Mouse (Mus musculus) hindbrain, embryonic 11.5 days (tissue): ENCODE measurements at regions not wholly inside any gene's neighbourhood (a gene's known extent, or its start where the extent isn't known, plus 50 kb on each side); places are given as distances from the start of the nearest gene placed in this dataset.

Experiments used
- ATAC-seq: fragments of 200-750 bp; cut with Nextera tagmentation; 2 replicates; pipeline ENCODE4 v1.8.0; 2017; ENCODE audit warnings: mild to moderate bottlenecking, moderate TSS enrichment, moderate library complexity; ENCODE audit not compliant: low FRiP score
- DNase-seq: peaks from one replicate; pipeline ENCODE4 v3.0.0-alpha.2; 2015; ENCODE audit warnings: low spot score
- H3K27ac ChIP-seq: fragments of 300-500 bp; sonication (generic); 2 replicates; pipeline ENCODE4 v1.5.1; 2014; ENCODE audit warnings: mild to moderate bottlenecking, low read depth, low read length
- H3K27me3 ChIP-seq: fragments of 300-500 bp; sonication (generic); 2 replicates; pipeline ENCODE4 v1.6.1; 2014; ENCODE audit warnings: mild to moderate bottlenecking, low read length, moderate library complexity, mixed read lengths; ENCODE audit not compliant: control insufficient read depth, insufficient read depth
- H3K36me3 ChIP-seq: fragments of 300-500 bp; sonication (generic); 2 replicates; pipeline ENCODE4 v1.6.1; 2014; ENCODE audit warnings: mild to moderate bottlenecking, low read length, moderate library complexity, mixed read lengths; ENCODE audit not compliant: control insufficient read depth, insufficient read depth
- H3K4me1 ChIP-seq: fragments of 300-500 bp; sonication (generic); replicated peaks from 2 replicates; pipeline ENCODE4 v1.6.1; 2014; ENCODE audit warnings: low read length, mixed read lengths; ENCODE audit not compliant: control insufficient read depth, insufficient read depth
- H3K4me2 ChIP-seq: fragments of 300-500 bp; sonication (generic); replicated peaks from 2 replicates; pipeline ENCODE4 v1.6.1; 2014; ENCODE audit warnings: mild to moderate bottlenecking, low read depth, low read length
- H3K4me3 ChIP-seq: fragments of 300-500 bp; sonication (generic); 2 replicates; pipeline ENCODE4 v1.5.1; 2014; ENCODE audit warnings: low read depth, low read length
- H3K9ac ChIP-seq: fragments of 300-500 bp; sonication (generic); 2 replicates; pipeline ENCODE4 v1.6.1; 2014; ENCODE audit warnings: low read depth, low read length
- H3K9me3 ChIP-seq: fragments of 300-500 bp; sonication (generic); 2 replicates; pipeline ENCODE4 v1.6.1; 2016; ENCODE audit warnings: low read length; ENCODE audit not compliant: control insufficient read depth
- WGBS: fragments of 180-500 bp; shearing (Covaris S2); extraction: QIAGEN DNeasy Blood & Tissue Kit; methylation state at CpG from one replicate; pipeline ENCODE4 v1.1.7; 2014; 5-methylcytosine and 5-hydroxymethylcytosine counted together

GRCm38 (mm10) chr5:4625206-4625605 is 132.6 kb downstream of the Fzd1 start:
- Histone ChIP-seq H3K9me3 (no peaks in the 10 kb centered on the region), H3K4me3 (no peak overlapping the region), H3K4me2 (no peak overlapping the region), H3K27ac (no peak overlapping the region), H3K9ac (no peak overlapping the region), H3K27me3 (no peaks in the 10 kb centered on the region), H3K4me1 (no peaks in the 10 kb centered on the region), H3K36me3 (no peaks in the 10 kb centered on the region)
- ATAC-seq, result no peak
- DNase-seq, result no peak
- WGBS, result 91% methylated on average over 6 of the region's 6 CpGs

- Histone ChIP-seq H3K4me2 (no peak overlapping the region), H3K9ac (no peak overlapping the region), H3K4me1 (no peaks in the 10 kb centered on the region), H3K27me3 (no peaks in the 10 kb centered on the region), H3K4me3 (no peak overlapping the region), H3K27ac (no peak overlapping the region), H3K36me3 (no peaks in the 10 kb centered on the region), H3K9me3 (no peaks in the 10 kb centered on the region)
- ATAC-seq (no peak), DNase-seq (no peak)
- WGBS, result 89% methylated on average over 4 of the region's 4 CpGs
These were observed 134.2 kb downstream of the Fzd1 start for GRCm38 (mm10) chr5:4623625-4624024.

GRCm38 (mm10) chr5:4620513-4621210 is 137.2 kb downstream of the Fzd1 start:
- no peaks in the 10 kb centered on the region for H3K36me3 ChIP-seq
- DNase-seq (no peak), ATAC-seq (no peak)
- H3K4me2 ChIP-seq, result no peak overlapping the region
- no peaks in the 10 kb centered on the region for H3K4me1 ChIP-seq
- H3K27me3 ChIP-seq, result no peaks in the 10 kb centered on the region
- H3K4me3 ChIP-seq, result no peak overlapping the region
- no peak overlapping the region for H3K27ac ChIP-seq
- 75% methylated on average over 4 of the region's 4 CpGs for WGBS
- H3K9ac ChIP-seq, result no peak overlapping the region
- no peaks in the 10 kb centered on the region for H3K9me3 ChIP-seq

GRCm38 (mm10) chr5:4615233-4615632 is 142.6 kb downstream of the Fzd1 start:
- no peak overlapping the region for H3K27ac ChIP-seq
- H3K9ac ChIP-seq, result no peak overlapping the region
- no peak for DNase-seq
- no peaks in the 10 kb centered on the region for H3K36me3 ChIP-seq
- no peak overlapping the region for H3K4me3 ChIP-seq
- no peak overlapping the region for H3K4me2 ChIP-seq
- H3K9me3 ChIP-seq, result no peaks in the 10 kb centered on the region
- no peak for ATAC-seq
- no peaks in the 10 kb centered on the region for H3K27me3 ChIP-seq
- WGBS, result 76% methylated on average over 2 of the region's 2 CpGs
- H3K4me1 ChIP-seq, result no peaks in the 10 kb centered on the region

GRCm38 (mm10) chr5:4597471-4597870 is 160.4 kb downstream of the Fzd1 start:
- no peaks in the 10 kb centered on the region for H3K4me1 ChIP-seq
- WGBS, result 89% methylated on average over 3 of the region's 3 CpGs
- H3K9ac ChIP-seq, result no peak overlapping the region
- ATAC-seq, result no peak
- DNase-seq, result no peak
- H3K27ac ChIP-seq, result no peak overlapping the region
- H3K36me3 ChIP-seq, result no peaks in the 10 kb centered on the region
- no peaks in the 10 kb centered on the region for H3K9me3 ChIP-seq
- no peaks in the 10 kb centered on the region for H3K27me3 ChIP-seq
- H3K4me3 ChIP-seq, result no peak overlapping the region
- H3K4me2 ChIP-seq, result no peak overlapping the region

- Histone ChIP-seq H3K9me3 (no peaks in the 10 kb centered on the region), H3K36me3 (no peaks in the 10 kb centered on the region), H3K27ac (no peak overlapping the region), H3K27me3 (no peaks in the 10 kb centered on the region), H3K9ac (no peak overlapping the region), H3K4me1 (no peaks in the 10 kb centered on the region), H3K4me2 (no peak overlapping the region), H3K4me3 (no peak overlapping the region)
- ATAC-seq (no peak), DNase-seq (no peak)
- 81% methylated on average over 2 of the region's 2 CpGs for WGBS
These were observed 162.8 kb downstream of the Fzd1 start for GRCm38 (mm10) chr5:4595010-4595409.

GRCm38 (mm10) chr5:4594562-4594961 is 163.3 kb downstream of the Fzd1 start:
- DNase-seq (no peak), ATAC-seq (no peak)
- H3K4me3 ChIP-seq, result no peak overlapping the region
- H3K27me3 ChIP-seq, result no peaks in the 10 kb centered on the region
- H3K9me3 ChIP-seq, result no peaks in the 10 kb centered on the region
- no peak overlapping the region for H3K9ac ChIP-seq
- no peak overlapping the region for H3K4me2 ChIP-seq
- H3K36me3 ChIP-seq, result no peaks in the 10 kb centered on the region
- no peaks in the 10 kb centered on the region for H3K4me1 ChIP-seq
- WGBS, result 86% methylated on average over 2 of the region's 2 CpGs
- no peak overlapping the region for H3K27ac ChIP-seq

GRCm38 (mm10) chr5:4593638-4594381 is 164.0 kb downstream of the Fzd1 start:
- no peak overlapping the region for H3K4me3 ChIP-seq
- ATAC-seq (no peak), DNase-seq (no peak)
- H3K4me2 ChIP-seq, result no peak overlapping the region
- no peaks in the 10 kb centered on the region for H3K4me1 ChIP-seq
- H3K27ac ChIP-seq, result no peak overlapping the region
- WGBS, result 76% methylated on average over 5 of the region's 5 CpGs
- no peaks in the 10 kb centered on the region for H3K27me3 ChIP-seq
- H3K36me3 ChIP-seq, result no peaks in the 10 kb centered on the region
- no peak overlapping the region for H3K9ac ChIP-seq
- no peaks in the 10 kb centered on the region for H3K9me3 ChIP-seq

GRCm38 (mm10) chr5:4591721-4592120 is 166.1 kb downstream of the Fzd1 start:
- H3K9me3 ChIP-seq, result no peaks in the 10 kb centered on the region
- no peak overlapping the region for H3K4me3 ChIP-seq
- H3K4me1 ChIP-seq, result no peaks in the 10 kb centered on the region
- DNase-seq (no peak), ATAC-seq (no peak)
- no peak overlapping the region for H3K9ac ChIP-seq
- H3K27me3 ChIP-seq, result no peaks in the 10 kb centered on the region
- 82% methylated on average over 1 of the region's 1 CpGs for WGBS
- no peaks in the 10 kb centered on the region for H3K36me3 ChIP-seq
- H3K4me2 ChIP-seq, result no peak overlapping the region
- no peak overlapping the region for H3K27ac ChIP-seq
